ENCODE assay signal across 9 mouse cellular contexts in the genomic region with DNA sequence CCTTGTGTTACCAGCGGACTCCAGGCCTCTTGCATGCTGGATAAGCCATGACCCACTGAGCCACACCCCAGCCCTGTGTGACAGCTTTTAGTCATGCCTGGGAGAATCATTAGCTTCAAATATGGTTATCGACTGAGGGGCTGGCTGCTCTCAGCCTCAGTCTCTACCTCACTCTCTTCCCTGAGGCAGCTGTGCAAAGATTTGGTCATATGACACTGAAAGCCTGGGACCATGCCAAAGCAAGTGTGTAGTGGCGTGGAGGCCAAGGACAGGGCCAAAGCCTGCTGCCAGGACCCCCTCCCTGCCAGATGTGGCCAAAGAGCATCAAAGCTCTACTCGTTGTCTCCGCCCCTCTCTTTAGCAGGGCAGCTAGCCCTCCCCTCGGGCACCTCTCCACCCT. TPM values are rescaled to one million over a fixed set of nuclear protein-coding genes. Genes with fewer than 3 reads are reported as not detected.
DNase-seq lines count a peak whose midpoint lies in the region; ATAC-seq lines count a peak whose summit lies in the region.
"Had no signal": no experiment of that assay in that cellular context is flagged by ENCODE, and none has a peak within 500 bp of the region (broad histone marks: within the 10 kb centered on the region; RNA-seq: fewer than 3 reads in every experiment).

No protein-coding gene starts in this region.

- H3K27me3 ChIP-seq in hindbrain, embryonic 16.5 days (replicated peaks; ENCODE audit: control insufficient read depth, insufficient read depth, low read length), result no peaks in the 10 kb centered on the region
- no peaks in the 10 kb centered on the region for H3K27me3 ChIP-seq in hindbrain, embryonic 13.5 days
- H3K27me3 ChIP-seq: CH12.LX had no signal

- H3K36me3 ChIP-seq in hindbrain, embryonic 16.5 days (ENCODE audit: control insufficient read depth, insufficient read depth, low read length), result no peaks in the 10 kb centered on the region
- H3K36me3 ChIP-seq in hindbrain, embryonic 13.5 days, result no peaks in the 10 kb centered on the region

- H3K9ac ChIP-seq in hindbrain, embryonic 16.5 days (ENCODE audit: low read depth, low read length), result no peak overlapping the region
- no peak overlapping the region for H3K9ac ChIP-seq in hindbrain, embryonic 13.5 days

- no peaks in the 10 kb centered on the region for H3K4me1 ChIP-seq in hindbrain, embryonic 16.5 days (ENCODE audit: control insufficient read depth, insufficient read depth, low read depth, low read length)
- peaks cover 12% of the 10 kb centered on the region for H3K4me1 ChIP-seq in hindbrain, embryonic 13.5 days (replicated peaks)

- peak; percentile 56; the same call in 1 of the 2 replicates for ATAC-seq in hindbrain, embryonic 16.5 days
- ATAC-seq in hindbrain, embryonic 13.5 days (ENCODE audit: low FRiP score), result no peak
- ATAC-seq in CD4-positive, CD25-positive, alpha-beta regulatory T cell, adult 4 months, result no peak

- H3K9me3 ChIP-seq in hindbrain, embryonic 16.5 days (ENCODE audit: control insufficient read depth, low read length), result no peaks in the 10 kb centered on the region
- H3K9me3 ChIP-seq in hindbrain, embryonic 13.5 days, result no peaks in the 10 kb centered on the region

- H3K27ac ChIP-seq in hindbrain, embryonic 16.5 days (ENCODE audit: low read depth, low read length), result no peak overlapping the region
- no peak overlapping the region; the same call in 1 of the 2 replicates for H3K27ac ChIP-seq in hindbrain, embryonic 13.5 days

- peak; percentile 55 to 58 for DNase-seq in gastrocnemius, adult 8-10 months (ENCODE audit: low spot score in 2 of 2)
- peak; percentile 56 for DNase-seq in kidney, adult 9 months
- peak; percentile 62 to 77 for DNase-seq in lung, postnatal 4 days
- no peak for DNase-seq in frontal cortex, adult 2 months (ENCODE audit: extremely low spot score in 1 of 2, low spot score in 1 of 2)
- DNase-seq in thymus, adult 18-20 months, result no peak

- H3K4me3 ChIP-seq in hindbrain, embryonic 16.5 days (ENCODE audit: low read length), result no peak overlapping the region
- no peak overlapping the region for H3K4me3 ChIP-seq in hindbrain, embryonic 13.5 days

- 49% methylated on average over 6 of the region's 6 CpGs for WGBS in hindbrain, embryonic 16.5 days
- WGBS in hindbrain, embryonic 13.5 days, result 50% methylated on average over 6 of the region's 6 CpGs

- H3K4me2 ChIP-seq in hindbrain, embryonic 16.5 days (ENCODE audit: low read length), result no peak overlapping the region
- H3K4me2 ChIP-seq in hindbrain, embryonic 13.5 days, result no peak overlapping the region

RNA-seq across cellular contexts. Expression of a gene that starts 20.9 kb away (rescaled TPM):
- polyA plus RNA-seq in hindbrain, embryonic 16.5 days (2015; fragmentation: Nextera tagmentation; extraction: Ambion mirVana), result 31.4 and 32.9 TPM in 2 replicates
- polyA plus RNA-seq in hindbrain, embryonic 13.5 days (2015; fragmentation: Nextera tagmentation; extraction: Ambion mirVana), result 33.8 and 34.5 TPM in 2 replicates
- 10 to 100 TPM; 55.7 to 68.0 (median 57.4) TPM for total RNA-seq in gastrocnemius, adult 8-10 months (2022)
- 10 to 100 TPM in 1 of 2 experiments, 1 to 10 TPM in 1; 9.9 to 11.8 TPM for polyA plus RNA-seq in CD4-positive, CD25-positive, alpha-beta regulatory T cell, adult 4 months (2017; shearing (Covaris generic))
- 63.6 and 64.3 TPM in 2 replicates for polyA plus RNA-seq in frontal cortex, adult 2 months (2012; rRNA removed)

RNA-seq across cellular contexts. Expression of a gene that starts 31.7 kb away (rescaled TPM):
- 13.5 and 15.6 TPM in 2 replicates for polyA plus RNA-seq in hindbrain, embryonic 16.5 days (2015; fragmentation: Nextera tagmentation; extraction: Ambion mirVana)
- 13.9 and 14.7 TPM in 2 replicates for polyA plus RNA-seq in hindbrain, embryonic 13.5 days (2015; fragmentation: Nextera tagmentation; extraction: Ambion mirVana)
- total RNA-seq in gastrocnemius, adult 8-10 months (2022), result 1 to 10 TPM; 2.7 to 3.9 (median 3.5) TPM
- polyA plus RNA-seq in CD4-positive, CD25-positive, alpha-beta regulatory T cell, adult 4 months (2017; shearing (Covaris generic)), result 1 to 10 TPM; 2.3 to 4.3 TPM
- 13.7 and 14.0 TPM in 2 replicates for polyA plus RNA-seq in frontal cortex, adult 2 months (2012; rRNA removed)

RNA-seq across cellular contexts. Expression of a gene that starts 58.8 kb away (rescaled TPM):
- 1.0 and 1.8 TPM in 2 replicates for polyA plus RNA-seq in hindbrain, embryonic 16.5 days (2015; fragmentation: Nextera tagmentation; extraction: Ambion mirVana)
- 0.39 and 0.40 TPM in 2 replicates for polyA plus RNA-seq in hindbrain, embryonic 13.5 days (2015; fragmentation: Nextera tagmentation; extraction: Ambion mirVana)
- total RNA-seq in gastrocnemius, adult 8-10 months (2022), result 100 to 1,000 TPM; 231 to 245 (median 239) TPM
- polyA plus RNA-seq in CD4-positive, CD25-positive, alpha-beta regulatory T cell, adult 4 months (2017; shearing (Covaris generic)), result 1 to 10 TPM in 1 of 2 experiments, under 1 TPM in 1; 0.34 to 1.2 TPM
- polyA plus RNA-seq in frontal cortex, adult 2 months (2012; rRNA removed), result 15.4 and 21.0 TPM in 2 replicates
- total RNA-seq: CH12.LX had no signal

Comparison
In these comparisons a context has a peak if more than half of its experiments do, and no peak if none do; other contexts are left out.
1. DNase-seq: peak in gastrocnemius, adult 8-10 months (2 of 2), kidney, adult 9 months (single experiment) and lung, postnatal 4 days (2 of 2); none in frontal cortex, adult 2 months (0 of 2) and thymus, adult 18-20 months (0 of 2).